Mouse (Mus musculus) naive thymus-derived CD4-positive, alpha-beta T cell, adult 2 months (primary cell): Measurements from ENCODE around the gene Rorc.

Source experiments
- DNase-seq: peaks from one replicate; pipeline ENCODE4 v3.0.0-alpha.2; 2011; ENCODE audit warnings: low read depth

The Rorc gene

GRCm38 (mm10) chr3:94377028-94377923 lies 4.7 kb downstream of the Rorc start:
- no peak for DNase-seq

GRCm38 (mm10) chr3:94379831-94380510 lies 7.4 kb downstream of the Rorc start:
- DNase-seq = no peak

DNA sequence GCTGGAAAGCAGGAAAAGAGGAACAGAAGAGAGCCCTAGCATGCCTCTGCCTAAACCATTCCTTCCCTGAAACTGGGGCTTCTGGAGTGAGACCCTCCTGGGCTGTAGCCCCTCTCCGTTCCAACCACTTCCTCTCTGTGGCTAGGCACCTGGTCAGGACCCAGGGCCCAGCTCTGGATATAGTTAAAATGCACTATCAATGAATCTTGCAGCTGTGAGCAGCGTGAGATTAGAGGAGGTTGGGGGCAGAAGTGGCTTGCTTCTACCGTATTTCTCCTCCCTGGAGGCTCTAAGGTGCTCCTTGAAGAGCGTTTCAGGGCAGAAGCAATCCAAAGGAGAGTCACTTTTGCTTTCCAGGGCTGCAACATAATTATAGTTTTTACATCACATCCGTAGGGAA lies 9.7 kb downstream of the Rorc start:
- DNase-seq = no peak

DNA sequence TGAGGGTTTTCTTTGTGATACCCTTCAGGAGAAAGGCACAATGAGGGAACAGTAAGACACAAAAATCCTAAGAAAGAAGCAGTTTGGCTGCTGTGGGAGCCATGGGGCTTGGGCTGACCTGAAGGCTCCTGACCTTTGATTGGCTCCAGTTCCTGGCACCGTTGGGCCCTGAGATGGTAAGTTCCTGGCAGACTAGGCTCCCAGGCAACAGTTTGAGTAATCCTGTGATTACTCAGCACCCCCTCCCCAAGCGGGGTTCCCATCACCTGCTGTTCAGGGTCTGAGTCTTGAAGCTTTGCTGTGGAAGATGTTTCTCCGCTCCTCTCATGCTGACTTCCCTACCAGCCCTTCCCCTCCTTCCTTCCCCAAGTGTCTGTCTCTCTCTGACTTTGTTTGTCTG lies 10.9 kb downstream of the Rorc start:
- no peak for DNase-seq

GRCm38 (mm10) chr3:94386671-94387070 lies 14.1 kb downstream of the Rorc start:
- no peak for DNase-seq

GRCm38 (mm10) chr3:94387391-94387790 lies 14.8 kb downstream of the Rorc start:
- no peak for DNase-seq

DNA sequence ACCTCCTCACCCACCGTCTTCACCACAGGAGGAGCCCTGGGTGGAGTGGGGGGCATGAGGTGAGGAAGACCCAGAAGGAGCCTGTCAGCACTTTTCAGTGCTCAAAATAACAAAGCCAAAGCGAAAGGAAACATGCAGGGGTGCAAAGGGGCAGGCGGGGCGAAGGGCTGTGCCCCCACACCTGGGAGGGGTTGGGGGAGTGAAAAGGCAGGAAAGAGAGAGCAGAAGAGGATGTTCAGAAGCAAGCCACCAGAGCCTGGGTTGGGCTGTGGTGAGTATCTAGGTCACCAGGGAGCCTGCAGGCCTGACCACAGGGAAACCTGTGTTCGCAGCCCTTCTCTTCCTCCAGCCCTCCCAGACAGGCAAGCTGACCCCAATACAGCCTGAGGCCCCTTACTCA lies 15.5 kb downstream of the Rorc start:
- peak; percentile 35 for DNase-seq

- DNase-seq = no peak
Measured at GRCm38 (mm10) chr3:94389420-94389819, 16.8 kb downstream of the Rorc start.

- no peak for DNase-seq
Measured at GRCm38 (mm10) chr3:94391001-94391400, 18.4 kb downstream of the Rorc start.

- DNase-seq = no peak
Measured at GRCm38 (mm10) chr3:94392128-94392527, 19.5 kb downstream of the Rorc start.

DNA sequence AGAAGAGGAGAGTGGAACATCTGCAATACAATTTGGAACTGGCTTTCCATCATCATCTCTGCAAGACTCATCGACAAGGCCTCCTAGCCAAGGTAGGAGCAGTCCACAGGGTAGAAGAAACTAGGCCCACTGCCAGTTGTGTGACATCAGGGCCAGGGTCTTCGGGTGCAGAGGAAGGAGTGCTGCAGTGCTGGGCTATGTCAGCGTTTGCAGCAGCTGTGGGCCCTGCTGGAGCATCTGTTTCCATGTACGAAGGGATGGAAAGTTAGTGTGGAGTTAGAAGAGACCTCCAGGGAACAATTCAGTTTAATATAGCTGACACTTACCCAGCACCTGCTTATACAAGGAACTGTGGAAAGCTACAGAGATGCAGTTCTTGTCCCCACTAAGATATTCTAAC lies 20.5 kb downstream of the Rorc start:
- DNase-seq = no peak

DNA sequence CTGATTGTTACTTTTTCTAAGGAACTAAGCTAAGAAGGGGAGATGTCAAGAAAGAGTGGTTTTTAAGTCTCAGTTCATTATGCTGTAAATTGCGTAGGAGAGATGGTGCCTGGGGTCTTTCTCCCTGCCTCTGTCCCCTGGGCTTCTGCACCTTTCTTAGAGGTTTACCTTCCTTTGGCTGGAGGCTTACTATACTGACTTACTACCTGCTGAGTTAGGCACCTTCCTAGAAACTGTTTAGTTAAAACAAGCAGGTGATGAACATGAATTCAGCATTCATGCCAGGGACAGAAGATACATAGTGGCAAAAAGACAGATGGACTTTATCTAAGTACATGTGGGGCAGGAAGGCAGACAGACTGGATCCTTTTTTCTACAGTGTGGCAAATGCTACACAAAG lies 23.7 kb downstream of the Rorc start:
- no peak for DNase-seq

- DNase-seq = no peak
Measured at GRCm38 (mm10) chr3:94396851-94397250, 24.3 kb downstream of the Rorc start.

DNA sequence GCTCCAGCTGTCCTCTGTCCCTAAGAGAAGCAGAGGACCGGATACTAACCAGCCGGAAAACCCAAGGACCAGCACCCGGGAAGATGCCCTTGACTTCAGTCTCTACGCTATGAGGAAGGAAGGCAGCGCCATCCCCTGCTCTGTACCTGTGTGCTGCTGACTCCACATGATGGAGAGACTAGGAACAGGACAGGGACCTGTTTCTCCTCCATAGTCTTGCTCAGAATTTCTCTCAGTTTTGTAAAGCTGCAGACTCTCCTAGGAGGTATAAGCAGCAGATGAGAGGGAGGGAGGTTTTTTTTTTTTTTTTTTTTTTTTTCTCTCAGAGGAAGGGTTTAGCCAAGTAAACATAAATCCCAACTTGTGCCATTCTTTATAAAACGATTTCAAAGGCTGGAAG lies 25.6 kb downstream of the Rorc start, which contains the start of gene Lingo4:
TSS of gene Lingo4 (plus strand) at position 301 of the 400 bp plus-strand sequence.
- no peak for DNase-seq

DNA sequence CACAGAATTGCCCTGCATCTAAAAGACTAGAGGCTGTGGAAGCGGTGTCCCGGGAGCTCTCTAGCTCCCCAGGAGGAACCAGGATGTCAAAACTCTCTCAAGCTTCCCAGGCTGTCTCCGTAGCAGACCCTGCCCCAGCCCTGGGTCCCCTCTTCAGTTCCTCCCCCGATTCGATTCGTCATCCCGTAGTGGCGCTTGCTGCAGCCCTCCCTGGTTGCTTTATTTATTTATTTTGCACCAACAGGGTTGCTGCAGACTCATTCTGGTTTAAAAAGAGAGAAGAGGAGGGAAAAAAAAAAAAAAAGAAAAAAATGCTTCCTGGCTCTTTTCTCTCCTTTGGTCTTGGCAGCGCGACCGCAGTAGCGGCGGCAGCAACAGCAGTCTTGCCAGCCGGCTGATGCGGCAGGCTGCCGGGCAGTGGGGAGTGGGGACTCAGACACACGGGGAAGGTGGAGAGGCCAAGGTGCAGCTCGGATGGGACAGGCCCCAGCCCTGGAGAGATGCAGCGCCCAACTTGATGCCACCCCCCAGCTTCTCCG lies 26.4 kb downstream of the Rorc start:
- DNase-seq = no peak

- no peak for DNase-seq
Measured at GRCm38 (mm10) chr3:94399663-94400310, 27.2 kb downstream of the Rorc start.

DNA sequence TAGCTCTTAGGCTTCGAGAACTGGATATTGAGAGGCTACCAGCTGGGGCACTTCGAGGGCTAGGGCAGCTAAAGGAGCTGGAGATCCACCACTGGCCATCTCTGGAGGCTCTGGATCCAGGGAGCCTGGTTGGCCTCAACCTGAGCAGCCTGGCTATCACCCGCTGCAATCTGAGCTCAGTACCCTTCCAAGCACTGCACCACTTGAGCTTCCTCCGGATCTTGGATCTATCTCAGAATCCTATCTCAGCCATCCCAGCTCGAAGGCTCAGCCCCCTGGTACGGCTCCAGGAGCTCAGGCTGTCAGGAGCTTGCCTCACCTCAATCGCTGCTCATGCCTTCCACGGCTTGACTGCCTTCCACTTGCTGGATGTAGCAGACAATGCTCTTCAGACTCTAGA lies 29.9 kb downstream of the Rorc start:
- DNase-seq = no peak

- DNase-seq = no peak
Measured at GRCm38 (mm10) chr3:94404366-94405054, 31.9 kb downstream of the Rorc start.

- no peak for DNase-seq
Measured at GRCm38 (mm10) chr3:94405561-94405960, 33.0 kb downstream of the Rorc start.

GRCm38 (mm10) chr3:94412530-94412929 lies 39.9 kb downstream of the Rorc start:
- DNase-seq = no peak

DNA sequence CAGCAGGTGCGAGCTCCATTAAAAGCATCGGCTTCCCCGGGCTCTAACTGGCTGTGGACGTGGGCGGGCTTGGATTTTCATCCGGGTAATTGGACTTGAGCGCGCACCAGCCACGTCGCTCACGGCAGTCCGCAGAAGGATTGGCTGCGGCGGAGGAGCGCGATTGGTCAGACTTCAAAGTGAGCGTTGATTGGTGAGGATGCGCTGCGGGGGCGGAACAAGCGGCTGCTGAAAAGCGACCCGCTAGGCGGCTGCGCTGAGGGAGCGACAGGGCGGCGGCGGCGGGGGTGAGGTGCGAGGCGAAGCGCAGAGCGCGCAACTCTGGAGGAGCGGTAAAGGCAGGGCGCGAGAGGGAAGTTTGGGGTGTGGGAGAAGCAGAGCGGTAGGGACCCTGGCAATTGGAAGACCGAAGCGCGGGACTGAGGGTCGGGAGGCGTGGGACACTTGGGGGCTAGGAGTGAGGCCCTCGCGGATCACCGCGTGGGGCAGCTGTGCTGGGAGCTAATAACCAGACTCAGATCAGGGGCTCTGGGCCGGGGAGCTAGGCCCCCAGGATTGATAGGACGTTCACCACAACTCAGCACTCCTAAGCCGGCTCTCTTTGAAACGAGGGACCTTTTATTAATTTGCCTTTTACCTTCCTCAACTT lies 40.6 kb downstream of the Rorc start, which contains the start of gene Tdrkh:
TSS of gene Tdrkh (plus strand) at position 243 of the 649 bp plus-strand sequence.
- peak; percentile 97 for DNase-seq
